Mouse (Mus musculus) liver, embryonic 16.5 days (tissue): ENCODE data around the gene Hcrtr1. TPM values are rescaled to one million over a fixed set of nuclear protein-coding genes. Genes with fewer than 3 reads are reported as not detected.

ENCODE experiments used
- ATAC-seq: fragments of 200-750 bp; cut with Nextera tagmentation; 2 replicates; pipeline ENCODE4 v1.8.0; 2017; ENCODE audit warnings: low read depth, mild to moderate bottlenecking, moderate number of reproducible peaks, moderate library complexity
- H3K27ac ChIP-seq: fragments of 300-500 bp; sonication (generic); 2 replicates; pipeline ENCODE4 v1.5.1; 2014; ENCODE audit warnings: mild to moderate bottlenecking, low read length
- H3K27me3 ChIP-seq: fragments of 300-500 bp; sonication (generic); 2 replicates; pipeline ENCODE4 v1.6.1; 2014; ENCODE audit warnings: low read depth, low read length, mixed read lengths; ENCODE audit not compliant: control insufficient read depth, insufficient read depth
- H3K36me3 ChIP-seq: fragments of 300-500 bp; sonication (generic); 2 replicates; pipeline ENCODE4 v1.6.1; 2014; ENCODE audit warnings: mild to moderate bottlenecking; ENCODE audit not compliant: control insufficient read depth, insufficient read depth
- H3K4me1 ChIP-seq: fragments of 300-500 bp; sonication (generic); 2 replicates; pipeline ENCODE4 v1.6.1; 2014; ENCODE audit warnings: low read depth, low read length, mixed read lengths; ENCODE audit not compliant: control insufficient read depth
- H3K4me2 ChIP-seq: fragments of 300-500 bp; sonication (generic); 2 replicates; pipeline ENCODE4 v1.6.1; 2014; ENCODE audit warnings: low read depth, low read length, mixed read lengths
- H3K4me3 ChIP-seq: fragments of 300-500 bp; sonication (generic); 2 replicates; pipeline ENCODE4 v1.5.1; 2014; ENCODE audit warnings: low read depth, mild to moderate bottlenecking, low read length
- H3K9ac ChIP-seq: fragments of 300-500 bp; sonication (generic); 2 replicates; pipeline ENCODE4 v1.6.1; 2014; ENCODE audit warnings: low read depth, low read length
- H3K9me3 ChIP-seq: fragments of 300-500 bp; sonication (generic); replicated peaks from 2 replicates; pipeline ENCODE4 v1.6.1; 2016; ENCODE audit warnings: low read length; ENCODE audit not compliant: control insufficient read depth
- WGBS: fragments of 180-500 bp; shearing (Covaris S2); extraction: QIAGEN DNeasy Blood & Tissue Kit; methylation state at CpG from one replicate; pipeline ENCODE4 v1.1.7; 2014; ENCODE audit not compliant: insufficient replicate concordance; 5-methylcytosine and 5-hydroxymethylcytosine counted together
- polyA plus RNA-seq: library from polyadenylated mRNA; unstranded; fragments of >200 nt; fragmentation: Nextera tagmentation; extraction: Ambion mirVana; gene quantifications from 2 replicates; pipeline ENCODE4 v1.2.1, GENCODE M21; 2015

Gene Hcrtr1
- polyA plus RNA-seq, 1 experiment from 2014 or later: 0.06 TPM

DNA sequence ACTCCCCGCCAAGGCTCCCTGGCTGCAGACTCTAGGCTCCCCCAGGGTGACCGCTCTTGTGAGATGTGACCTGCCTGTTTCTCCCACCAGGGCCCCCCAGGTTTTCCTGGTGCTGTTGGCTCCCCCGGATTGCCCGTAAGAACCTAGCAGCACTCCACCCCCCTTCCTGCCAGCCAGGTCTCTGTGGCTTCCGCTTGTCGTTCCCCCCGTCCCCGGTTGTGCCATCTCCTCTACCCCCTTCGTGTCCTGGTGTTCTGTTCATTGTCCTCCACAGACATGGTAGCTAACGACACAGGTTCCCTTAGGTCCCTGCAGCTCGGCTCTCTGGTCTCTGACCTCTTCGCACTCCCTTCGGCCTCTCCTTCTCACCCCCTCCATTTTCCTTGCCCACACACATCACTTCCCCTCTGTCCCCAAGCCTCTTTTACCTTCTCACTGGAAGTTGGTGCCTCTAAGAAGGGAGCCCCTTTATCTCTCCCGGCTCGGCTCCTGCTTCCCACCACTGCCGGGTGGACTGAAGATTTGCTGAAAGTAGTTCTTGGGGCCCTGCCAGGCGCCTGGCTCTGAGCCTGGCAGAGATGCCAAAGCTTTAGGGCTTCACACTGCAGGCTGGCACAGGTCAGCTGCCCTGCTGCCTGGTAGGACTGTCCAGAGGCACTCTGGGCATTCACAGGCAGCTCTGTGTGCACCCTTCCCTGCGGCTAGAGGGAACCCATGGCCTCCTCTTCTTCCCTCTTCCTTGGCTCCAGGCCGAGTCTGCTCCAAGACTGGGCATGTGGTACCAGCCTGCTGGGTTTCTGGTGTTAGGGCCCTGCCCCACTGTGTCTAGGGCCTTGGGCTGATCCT is 57.6 kb downstream of the Hcrtr1 start:
- H3K4me1 ChIP-seq: no peaks in the 10 kb centered on the region
- no peak overlapping the region for H3K9ac ChIP-seq
- no peaks in the 10 kb centered on the region for H3K36me3 ChIP-seq
- H3K4me2 ChIP-seq: no peak overlapping the region
- no peaks in the 10 kb centered on the region; the same call in 1 of the 2 replicates for H3K27me3 ChIP-seq
- 49% methylated on average over 19 of the region's 19 CpGs for WGBS
- no peaks in the 10 kb centered on the region for H3K9me3 ChIP-seq
- H3K27ac ChIP-seq: no peak overlapping the region
- no peak overlapping the region for H3K4me3 ChIP-seq
- no peak for ATAC-seq

Other genes starting within 250 kb of the Hcrtr1 start
- not detected in 2 replicates for gene Spocd1, start 210.1 kb downstream of the Hcrtr1 start, polyA plus RNA-seq
- gene Adgrb2, start 154.5 kb downstream of the Hcrtr1 start, polyA plus RNA-seq: not detected in 2 replicates
- 3.0 and 3.1 TPM in 2 replicates for gene Col16a1, start 91.5 kb downstream of the Hcrtr1 start, polyA plus RNA-seq
- gene Pef1, start 36.8 kb downstream of the Hcrtr1 start, polyA plus RNA-seq: 40.6 and 43.6 TPM in 2 replicates
- 35.0 and 37.8 TPM in 2 replicates for gene Tinagl1, start 35.8 kb upstream of the Hcrtr1 start, polyA plus RNA-seq
- not detected in 2 replicates for gene Gm853, start 83.0 kb upstream of the Hcrtr1 start, polyA plus RNA-seq
- gene Serinc2, start 139.8 kb upstream of the Hcrtr1 start, polyA plus RNA-seq: 0.76 and 1.3 TPM in 2 replicates
- 3.0 and 5.4 TPM in 2 replicates for gene Fabp3, start 169.2 kb upstream of the Hcrtr1 start, polyA plus RNA-seq
- gene Gm10570, start 169.3 kb upstream of the Hcrtr1 start, polyA plus RNA-seq: not detected in 2 replicates
- gene Zcchc17, start 220.6 kb upstream of the Hcrtr1 start, polyA plus RNA-seq: 27.5 and 32.1 TPM in 2 replicates
- gene Snrnp40, start 220.8 kb upstream of the Hcrtr1 start, polyA plus RNA-seq: 52.4 and 56.3 TPM in 2 replicates